Mouse (Mus musculus) liver, adult 2 months (tissue): ENCODE measurements at regions not wholly inside any gene's neighbourhood (a gene's known extent, or its start where the extent isn't known, plus 50 kb on each side); places are given as distances from the start of the nearest gene placed in this dataset.
A peak's percentile ranks its signal among the peaks of the same experiment; 100 is the strongest.

Experiments
- DNase-seq: peaks from one replicate; pipeline ENCODE4 v3.0.0-alpha.2; 2011; ENCODE audit warnings: low read depth, low spot score; ENCODE audit errors: extremely low read depth
- H3K27ac ChIP-seq: fragments of 200-500 bp; replicated peaks from 2 replicates; pipeline ENCODE4 v1.5.1; 2012; ENCODE audit warnings: low read depth, mild to moderate bottlenecking, control low read depth, inconsistent platforms, low read length; ENCODE audit not compliant: insufficient read depth
- H3K27me3 ChIP-seq: fragments of 200-500 bp; 2 replicates; pipeline ENCODE4 v1.6.1; 2012; ENCODE audit warnings: mild to moderate bottlenecking, moderate library complexity, low read length, inconsistent platforms; ENCODE audit not compliant: control insufficient read depth, insufficient read depth
- H3K36me3 ChIP-seq: fragments of 200-500 bp; 2 replicates; pipeline ENCODE4 v1.6.1; 2012; ENCODE audit warnings: low read length, inconsistent platforms; ENCODE audit not compliant: control insufficient read depth, insufficient read depth
- H3K4me1 ChIP-seq: fragments of 200-500 bp; 2 replicates; pipeline ENCODE4 v1.6.1; 2011; ENCODE audit warnings: low read length; ENCODE audit not compliant: control insufficient read depth, insufficient read depth
- H3K4me3 ChIP-seq: fragments of 200-500 bp; 2 replicates; pipeline ENCODE4 v1.5.1; 2011; ENCODE audit warnings: low read depth, mild to moderate bottlenecking, control low read depth, low read length, moderate library complexity; ENCODE audit not compliant: insufficient read depth
- H3K79me2 ChIP-seq: fragments of 200-500 bp; 2 replicates; pipeline ENCODE4 v1.6.1; 2012; ENCODE audit warnings: inconsistent platforms, mild to moderate bottlenecking, low read length, moderate library complexity; ENCODE audit not compliant: control insufficient read depth, insufficient read depth
- H3K9ac ChIP-seq: fragments of 200-500 bp; 2 replicates; pipeline ENCODE4 v1.6.1; 2012; ENCODE audit warnings: low read depth, mild to moderate bottlenecking, control low read depth, inconsistent platforms, low read length
- CTCF ChIP-seq: fragments of 200-500 bp; IDR thresholded peaks from 2 replicates; pipeline ENCODE4 v1.5.1; 2011; ENCODE audit warnings: low read depth, low read length, control low read depth
- POLR2A ChIP-seq: fragments of 200-500 bp; IDR thresholded peaks from 2 replicates; pipeline ENCODE4 v1.6.1; 2011; ENCODE audit warnings: low read length, control low read depth; ENCODE audit not compliant: insufficient read depth; ENCODE audit errors: extremely low read depth
- WGBS: fragments of 180-500 bp; shearing (Covaris S2); methylation state at CpG from one replicate; pipeline ENCODE4 v1.1.7; 2018; 5-methylcytosine and 5-hydroxymethylcytosine counted together

DNA sequence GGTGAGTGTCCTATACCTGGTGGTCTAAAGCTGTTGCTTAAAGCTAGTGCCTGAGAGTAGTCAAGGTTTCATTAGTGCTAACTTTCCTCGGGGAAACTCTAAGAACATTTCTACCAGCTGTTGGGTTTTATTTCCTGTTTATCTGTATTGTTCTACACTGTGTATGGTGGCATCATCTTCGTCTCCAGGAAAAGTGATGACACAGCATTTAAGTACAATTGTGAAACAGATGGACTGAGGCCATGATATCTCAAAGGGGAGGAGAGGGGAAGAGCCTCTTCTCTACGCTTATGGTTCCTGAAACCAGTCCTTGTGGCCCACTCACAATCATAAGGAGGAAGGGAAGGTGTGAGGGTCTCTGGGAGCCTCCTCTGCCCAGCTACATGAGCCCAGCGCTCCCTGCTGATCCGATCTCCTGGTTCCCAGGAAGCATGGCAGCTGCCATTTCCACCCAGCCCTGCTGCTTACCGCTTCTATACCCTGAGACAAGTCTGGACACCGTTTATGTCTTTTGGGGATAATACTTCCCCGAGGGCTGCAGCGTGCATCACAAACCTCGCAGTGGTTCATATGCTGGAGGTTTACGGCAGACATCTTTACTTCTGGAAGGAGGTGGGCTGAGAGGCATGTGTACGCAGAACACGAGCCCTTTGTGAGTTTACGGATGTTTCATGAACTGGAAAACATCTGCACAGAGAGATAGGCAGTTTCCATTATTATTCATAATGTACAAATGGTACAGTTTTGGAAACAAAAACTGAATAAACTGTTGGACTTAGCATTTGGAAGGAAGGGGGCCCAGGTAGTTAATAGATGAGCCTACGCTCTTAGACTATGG lies 189.6 kb downstream of the Fam43a start:
- no peak for TF ChIP-seq POLR2A
- no peak for TF ChIP-seq CTCF
- Histone ChIP-seq H3K4me3 (no peak overlapping the region), H3K79me2 (no peaks in the 10 kb centered on the region), H3K27me3 (no peaks in the 10 kb centered on the region), H3K27ac (peak overlapping the region; percentile 29), H3K36me3 (no peaks in the 10 kb centered on the region), H3K4me1 (peaks cover 39% of the 10 kb centered on the region), H3K9ac (no peak overlapping the region)
- DNase-seq = peak; percentile 73
- WGBS = 69% methylated on average over 15 of the region's 15 CpGs

DNA sequence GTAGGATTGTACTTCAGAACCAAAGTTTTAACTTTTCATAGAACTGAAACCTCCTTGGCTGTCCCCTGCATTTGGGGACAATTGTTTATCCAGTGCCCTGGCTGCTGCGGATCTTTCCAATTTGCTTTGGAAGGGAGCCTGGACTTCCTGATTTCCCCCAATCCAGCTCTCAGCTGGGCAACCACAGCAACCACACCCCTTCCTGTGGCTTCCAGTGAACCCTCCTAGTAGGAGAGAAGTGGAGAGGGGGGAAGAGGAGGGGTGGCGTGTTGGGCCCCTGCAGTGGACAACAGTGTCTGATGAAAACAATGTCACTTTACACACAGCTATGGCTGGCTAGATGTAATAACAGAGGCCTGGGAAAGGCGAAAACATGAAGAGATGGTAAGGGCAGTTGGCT lies 190.5 kb downstream of the Fam43a start:
- Histone ChIP-seq H3K27ac (peak overlapping the region; percentile 66), H3K36me3 (no peaks in the 10 kb centered on the region), H3K79me2 (no peaks in the 10 kb centered on the region), H3K27me3 (no peaks in the 10 kb centered on the region), H3K4me3 (no peak overlapping the region), H3K4me1 (peaks cover 39% of the 10 kb centered on the region), H3K9ac (peak overlapping the region; percentile 26; the same call in 1 of the 2 replicates)
- 4% methylated on average over 3 of the region's 3 CpGs for WGBS
- DNase-seq = peak; percentile 93
- TF ChIP-seq CTCF (no peak), POLR2A (no peak)

DNA sequence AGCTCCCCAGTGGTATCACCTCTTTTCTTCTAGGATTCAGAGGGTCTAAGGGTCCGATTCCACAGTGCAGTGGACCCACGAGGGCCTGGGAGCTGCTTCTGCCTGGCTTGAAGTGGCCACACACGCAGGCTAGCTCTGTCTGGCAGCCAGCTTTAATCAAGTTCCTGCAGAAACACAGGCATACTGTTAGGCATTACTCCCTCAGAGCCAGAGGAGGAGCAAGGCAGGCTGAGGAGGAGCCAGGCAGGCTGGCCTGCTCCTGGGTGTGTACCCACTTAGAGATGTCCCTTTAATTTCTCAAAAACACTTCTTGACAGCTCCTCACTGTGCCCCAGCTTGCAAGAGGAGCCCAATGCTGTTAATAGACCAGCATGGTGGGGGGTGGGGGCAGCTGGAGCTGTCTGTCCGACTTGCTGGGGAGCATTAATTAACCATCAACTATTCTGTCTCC lies 191.1 kb downstream of the Fam43a start:
- TF ChIP-seq POLR2A (no peak), CTCF (no peak)
- peaks cover 39% of the 10 kb centered on the region for H3K4me1 ChIP-seq

DNA sequence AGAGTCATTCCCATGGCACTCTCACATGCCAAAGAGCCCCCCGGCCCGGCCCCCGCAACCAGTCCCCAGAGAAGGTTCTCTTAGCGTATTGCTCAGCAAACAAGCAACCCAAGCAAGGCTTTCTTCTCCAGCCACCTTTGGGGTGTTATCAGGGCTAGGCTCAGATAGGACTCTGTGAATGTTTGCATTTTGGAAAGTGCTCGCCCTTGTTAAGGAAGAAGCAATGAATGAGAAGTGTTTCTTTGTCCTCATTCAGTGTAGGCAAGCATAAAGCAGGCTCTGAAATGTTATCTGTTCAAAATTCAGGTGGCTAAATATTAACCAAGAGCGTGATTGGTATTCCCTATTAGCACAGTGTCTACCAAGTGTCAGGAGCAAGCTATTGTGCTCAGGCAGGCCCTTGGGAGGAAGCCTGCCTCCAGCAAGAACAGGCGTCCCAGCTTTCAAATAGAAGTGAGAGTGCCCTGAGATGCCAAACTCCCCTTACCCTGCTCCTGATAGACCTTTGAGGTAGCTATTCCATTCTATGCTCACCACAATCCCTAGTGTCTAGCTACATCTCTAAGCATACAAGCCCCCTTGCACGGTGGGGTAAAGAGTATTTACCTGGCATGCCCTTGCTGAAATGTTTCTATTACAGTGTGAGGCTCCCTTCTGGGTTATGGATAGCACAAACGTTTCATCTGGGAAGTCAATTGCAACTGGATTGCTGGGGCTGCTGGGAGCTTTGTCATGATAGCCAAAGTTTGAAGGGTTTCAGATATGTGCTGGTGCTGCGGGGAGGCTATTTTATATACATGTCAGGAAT lies 191.7 kb downstream of the Fam43a start:
- H3K36me3 ChIP-seq = no peaks in the 10 kb centered on the region
- TF ChIP-seq POLR2A (no peak), CTCF (no peak)
- H3K79me2 ChIP-seq = no peaks in the 10 kb centered on the region
- WGBS = 40% methylated on average over 10 of the region's 10 CpGs
- no peak overlapping the region for H3K9ac ChIP-seq
- H3K4me3 ChIP-seq = no peak overlapping the region
- peak; percentile 90 for DNase-seq
- H3K4me1 ChIP-seq = peaks cover 42% of the 10 kb centered on the region
- no peaks in the 10 kb centered on the region for H3K27me3 ChIP-seq
- H3K27ac ChIP-seq = peak overlapping the region; percentile 10; the same call in 1 of the 2 replicates

More for the DNA sequence above, 191.1 kb downstream of the Fam43a start:
- no peaks in the 10 kb centered on the region for H3K27me3 ChIP-seq
- H3K9ac ChIP-seq = peak overlapping the region; percentile 26; the same call in 1 of the 2 replicates
- H3K79me2 ChIP-seq = no peaks in the 10 kb centered on the region
- DNase-seq = peak; percentile 38
- H3K27ac ChIP-seq = peak overlapping the region; percentile 66
- no peak overlapping the region for H3K4me3 ChIP-seq
- H3K36me3 ChIP-seq = no peaks in the 10 kb centered on the region
- WGBS = 28% methylated on average over 4 of the region's 4 CpGs

DNA sequence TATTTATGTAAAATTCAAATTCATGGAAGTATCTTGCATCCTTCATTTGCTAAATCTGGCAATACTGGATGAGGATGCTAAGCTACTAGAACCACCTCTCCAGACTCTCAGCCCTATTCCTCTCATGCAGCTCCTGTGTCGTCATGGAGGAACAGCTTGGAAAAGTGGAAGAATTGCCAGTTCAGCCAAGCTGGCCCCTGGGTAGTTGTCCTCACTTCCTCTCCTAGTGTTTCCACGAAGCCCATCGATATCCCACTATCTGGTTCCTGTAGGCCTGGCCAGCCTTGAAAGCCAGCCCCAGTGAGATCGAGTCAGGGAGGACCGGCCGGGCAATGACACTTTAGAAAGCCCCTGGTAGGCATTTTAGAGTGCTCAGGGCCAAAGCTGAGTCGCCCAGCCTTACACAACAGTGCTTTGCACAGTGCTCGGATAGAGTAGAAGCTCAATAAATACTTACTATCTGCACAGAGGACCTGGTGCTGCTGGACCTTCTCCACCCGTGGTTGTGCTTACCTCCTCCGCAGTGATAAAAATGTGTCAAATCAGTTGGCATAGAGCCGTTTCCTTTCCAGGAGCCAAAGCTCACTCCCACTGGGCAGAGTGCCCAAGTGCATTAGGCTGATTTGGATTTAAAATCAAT lies 193.3 kb downstream of the Fam43a start:
- Histone ChIP-seq H3K79me2 (no peaks in the 10 kb centered on the region), H3K27me3 (no peaks in the 10 kb centered on the region), H3K27ac (no peak overlapping the region), H3K9ac (no peak overlapping the region), H3K4me3 (no peak overlapping the region), H3K36me3 (no peaks in the 10 kb centered on the region), H3K4me1 (peaks cover 45% of the 10 kb centered on the region)
- peak; percentile 89 for DNase-seq
- TF ChIP-seq POLR2A = no peak
- TF ChIP-seq CTCF = no peak
- 5% methylated on average over 11 of the region's 11 CpGs for WGBS
